Mouse (Mus musculus) small intestine, adult 2 months (tissue): ENCODE data around the gene Lrrc4c.

Source experiments
- CTCF ChIP-seq: fragments of 200-500 bp; IDR thresholded peaks from 2 replicates; pipeline ENCODE4 v1.5.1; 2012; ENCODE audit warnings: low read depth, mild to moderate bottlenecking, control low read depth, inconsistent platforms, low read length, moderate library complexity, mixed read lengths; ENCODE audit not compliant: insufficient replicate concordance, insufficient read length; ENCODE audit errors: extremely low read depth
- POLR2A ChIP-seq: fragments of 200-500 bp; IDR thresholded peaks from 2 replicates; pipeline ENCODE4 v1.6.1; 2012; ENCODE audit warnings: low read depth, mild to moderate bottlenecking, control low read depth, inconsistent platforms, low read length, moderate library complexity

- TF ChIP-seq POLR2A (no peak), CTCF (no peak)
Observed at GRCm38 (mm10) chr2:97138454-97138853, 820.5 kb downstream of the Lrrc4c start.
